Mouse (Mus musculus): Measurements from ENCODE around the gene Rnf207. TPM values are rescaled to one million over a fixed set of nuclear protein-coding genes. Genes with fewer than 3 reads are reported as not detected.

Gene Rnf207
- polyA plus RNA-seq (2015; fragmentation: Nextera tagmentation; extraction: Ambion mirVana) = 2.4 and 4.0 TPM in 2 replicates

DNA sequence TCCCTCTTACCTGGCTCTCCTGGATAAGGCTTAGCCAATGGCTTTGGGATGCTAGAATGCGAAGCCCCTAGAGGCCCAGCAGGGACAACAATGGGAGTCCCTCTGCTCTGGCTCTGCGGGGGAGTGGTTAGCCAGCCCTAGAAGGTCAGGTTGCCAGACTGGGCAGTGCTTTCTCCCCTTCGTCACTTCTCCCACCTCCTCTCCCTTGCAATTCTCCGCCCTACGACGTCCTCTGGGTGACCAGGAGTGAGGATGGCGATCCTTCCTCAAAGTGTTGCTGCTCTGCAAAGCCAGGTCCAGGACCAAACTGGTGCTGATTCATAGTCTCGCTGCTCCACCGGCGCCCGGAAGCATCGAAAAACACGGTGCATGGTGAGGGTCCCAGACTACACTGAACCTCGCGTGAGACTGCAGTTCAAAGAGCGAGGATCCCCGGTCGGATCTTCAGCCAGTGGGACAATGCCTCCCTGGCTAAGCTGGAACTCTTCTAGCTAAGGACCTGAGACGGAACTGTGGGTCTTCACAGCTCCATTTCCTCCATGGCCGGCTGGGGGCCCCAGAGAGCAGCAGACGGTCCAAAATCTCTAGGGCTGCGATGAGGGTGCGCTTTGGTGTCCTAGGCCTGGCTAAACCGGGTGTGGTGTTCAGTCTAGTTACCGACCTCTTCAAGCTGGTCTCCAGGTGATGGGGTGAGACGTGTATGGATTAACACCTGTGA, at the start of gene Rnf207:
TSS of gene Rnf207 (minus strand) at position 477 of the 718 bp plus-strand sequence.
- Histone ChIP-seq H3K27ac (ENCODE audit: low read length) (no peak within 1 kb of the TSS), H3K27me3 (replicated peaks; ENCODE audit: control insufficient read depth, insufficient read depth, low read length) (peaks cover 46% of the 10 kb centered on the region), H3K4me2 (ENCODE audit: low read length) (peak within 1 kb of the TSS; percentile 17; the same call in 1 of the 2 replicates), H3K9me3 (ENCODE audit: control insufficient read depth, low read length) (no peaks in the 10 kb centered on the region), H3K36me3 (ENCODE audit: control insufficient read depth, insufficient read depth) (no peaks in the 10 kb centered on the region), H3K4me1 (replicated peaks; ENCODE audit: control insufficient read depth, insufficient read depth, low read length) (peaks cover 8% of the 10 kb centered on the region), H3K4me3 (replicated peaks; ENCODE audit: low read length) (peak within 1 kb of the TSS; percentile 14; the same call in 1 of the 2 replicates), H3K9ac (replicated peaks; ENCODE audit: low read depth, low read length) (peak within 1 kb of the TSS; percentile 29; the same call in 1 of the 2 replicates)
- 3% methylated on average over 26 of the region's 26 CpGs for WGBS
- 0 out of 2 replicates have a peak, but pooled peaks have one; percentile 29 for ATAC-seq

DNA sequence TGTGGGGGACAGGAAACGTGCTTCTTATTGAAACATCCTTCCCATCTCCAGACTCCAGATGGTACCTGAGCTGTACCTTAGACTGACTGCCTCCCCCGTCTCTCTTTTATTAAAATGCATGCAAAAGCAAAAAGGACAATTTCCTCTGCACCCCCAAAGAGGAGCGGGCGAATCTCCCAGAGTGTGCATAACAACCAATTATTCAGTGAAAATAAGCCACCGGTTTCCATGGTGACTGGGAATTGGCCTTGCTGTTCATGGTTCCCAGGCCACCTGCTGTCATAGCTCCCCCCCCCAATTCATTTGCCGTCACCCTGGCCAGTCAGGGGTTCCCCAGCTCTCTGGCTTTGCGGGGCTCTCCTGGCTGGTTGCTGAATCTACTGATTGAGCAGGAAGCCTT, 46.4 kb upstream of the Rnf207 start:
- no peaks in the 10 kb centered on the region; the same call in 1 of the 2 replicates for H3K27me3 ChIP-seq (replicated peaks; ENCODE audit: control insufficient read depth, insufficient read depth, low read length)
- ATAC-seq = peak; percentile 41; the same call in 1 of the 2 replicates
- peak overlapping the region; percentile 30; the same call in 1 of the 2 replicates for H3K27ac ChIP-seq (ENCODE audit: low read length)

DNA sequence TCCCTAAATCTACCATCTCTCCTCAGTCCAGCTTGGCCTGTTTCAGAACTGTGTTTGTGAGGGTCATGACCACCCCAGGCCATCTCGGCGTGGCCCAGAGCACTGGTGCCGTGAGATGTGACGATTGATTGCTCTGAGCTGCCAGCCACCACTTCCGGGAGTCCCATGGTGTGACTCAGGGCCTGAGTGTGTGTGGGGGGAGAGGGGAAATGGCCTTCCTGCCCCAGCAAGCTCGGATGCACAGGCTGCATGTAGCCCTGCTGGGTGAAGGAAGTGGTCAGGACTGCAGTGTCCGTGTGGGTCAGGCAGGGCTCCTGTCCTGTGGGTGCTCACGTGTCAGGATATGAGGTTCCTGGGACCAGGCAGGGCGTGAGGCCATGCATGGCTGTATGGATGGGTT, 43.4 kb upstream of the Rnf207 start:
- Histone ChIP-seq H3K4me1 (replicated peaks; ENCODE audit: control insufficient read depth, insufficient read depth, low read length) (peaks cover 19% of the 10 kb centered on the region), H3K9me3 (ENCODE audit: control insufficient read depth, low read length) (no peaks in the 10 kb centered on the region), H3K36me3 (ENCODE audit: control insufficient read depth, insufficient read depth) (peaks cover 2% of the 10 kb centered on the region; the same call in 1 of the 2 replicates), H3K4me3 (replicated peaks; ENCODE audit: low read length) (no peak overlapping the region), H3K4me2 (ENCODE audit: low read length) (no peak overlapping the region), H3K27ac (ENCODE audit: low read length) (no peak overlapping the region), H3K27me3 (replicated peaks; ENCODE audit: control insufficient read depth, insufficient read depth, low read length) (peaks cover 2% of the 10 kb centered on the region; the same call in 1 of the 2 replicates), H3K9ac (replicated peaks; ENCODE audit: low read depth, low read length) (no peak overlapping the region)
- no peak for ATAC-seq
- 88% methylated on average over 9 of the region's 9 CpGs for WGBS

More for the DNA sequence above, 46.4 kb upstream of the Rnf207 start:
- H3K4me1 ChIP-seq (replicated peaks; ENCODE audit: control insufficient read depth, insufficient read depth, low read length) = peaks cover 19% of the 10 kb centered on the region
- peaks cover 2% of the 10 kb centered on the region; the same call in 1 of the 2 replicates for H3K36me3 ChIP-seq (ENCODE audit: control insufficient read depth, insufficient read depth)
- no peaks in the 10 kb centered on the region for H3K9me3 ChIP-seq (ENCODE audit: control insufficient read depth, low read length)
- WGBS = 19% methylated on average over 7 of the region's 7 CpGs
- no peak overlapping the region for H3K4me3 ChIP-seq (replicated peaks; ENCODE audit: low read length)
- no peak overlapping the region for H3K9ac ChIP-seq (replicated peaks; ENCODE audit: low read depth, low read length)
- no peak overlapping the region for H3K4me2 ChIP-seq (ENCODE audit: low read length)

DNA sequence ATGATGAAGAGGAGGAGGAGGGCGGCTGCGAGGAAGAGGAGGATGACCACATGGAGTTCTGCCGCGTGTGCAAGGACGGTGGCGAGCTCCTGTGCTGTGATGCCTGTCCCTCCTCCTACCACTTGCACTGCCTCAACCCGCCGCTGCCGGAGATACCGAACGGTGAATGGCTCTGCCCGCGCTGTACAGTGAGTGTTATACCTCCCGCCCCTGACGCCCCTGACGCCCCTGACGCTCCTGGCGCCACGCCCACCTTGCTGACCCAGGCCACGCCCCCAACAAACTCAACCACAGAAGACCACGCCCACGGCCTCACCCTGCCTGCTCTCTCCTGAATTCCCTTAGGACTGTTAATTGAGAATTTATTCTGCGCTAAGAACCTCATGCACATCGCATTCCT, 42.1 kb upstream of the Rnf207 start:
- ATAC-seq = peak; percentile 14; the same call in 1 of the 2 replicates
- no peak overlapping the region for H3K4me3 ChIP-seq (replicated peaks; ENCODE audit: low read length)
- peak overlapping the region; percentile 14 for H3K4me2 ChIP-seq (ENCODE audit: low read length)
- H3K9ac ChIP-seq (replicated peaks; ENCODE audit: low read depth, low read length) = 0 out of 2 replicates have a peak overlapping the region, but pooled peaks have one; percentile 11
- peaks cover 18% of the 10 kb centered on the region for H3K4me1 ChIP-seq (replicated peaks; ENCODE audit: control insufficient read depth, insufficient read depth, low read length)
- H3K36me3 ChIP-seq (ENCODE audit: control insufficient read depth, insufficient read depth) = peaks cover 2% of the 10 kb centered on the region; the same call in 1 of the 2 replicates
- H3K27ac ChIP-seq (ENCODE audit: low read length) = no peak overlapping the region
- H3K9me3 ChIP-seq (ENCODE audit: control insufficient read depth, low read length) = no peaks in the 10 kb centered on the region
- 2% methylated on average over 23 of the region's 24 CpGs for WGBS
- H3K27me3 ChIP-seq (replicated peaks; ENCODE audit: control insufficient read depth, insufficient read depth, low read length) = peaks cover 2% of the 10 kb centered on the region; the same call in 1 of the 2 replicates

DNA sequence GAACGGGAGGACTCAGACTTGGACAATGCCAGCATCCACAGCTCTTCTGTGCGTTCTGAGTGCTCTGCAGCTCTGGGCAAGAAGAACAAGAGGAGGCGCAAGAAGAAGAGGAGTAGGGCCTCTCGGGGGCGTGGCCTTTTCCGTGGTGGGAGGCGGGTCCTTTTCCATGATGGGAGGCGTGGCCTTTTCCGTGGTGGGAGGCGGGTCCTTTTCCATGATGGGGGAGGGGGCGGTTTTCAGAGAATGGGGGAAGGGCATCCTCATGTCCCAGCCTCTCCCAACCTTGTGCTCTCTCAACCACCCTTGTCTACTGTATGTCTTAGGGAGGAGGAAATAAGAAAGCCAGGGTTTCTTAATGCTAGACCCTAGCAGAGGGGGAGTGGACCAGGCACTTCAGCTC, 40.9 kb upstream of the Rnf207 start:
- 11% methylated on average over 10 of the region's 11 CpGs for WGBS
- H3K27me3 ChIP-seq (replicated peaks; ENCODE audit: control insufficient read depth, insufficient read depth, low read length) = peaks cover 2% of the 10 kb centered on the region; the same call in 1 of the 2 replicates
- H3K4me2 ChIP-seq (ENCODE audit: low read length) = no peak overlapping the region

DNA sequence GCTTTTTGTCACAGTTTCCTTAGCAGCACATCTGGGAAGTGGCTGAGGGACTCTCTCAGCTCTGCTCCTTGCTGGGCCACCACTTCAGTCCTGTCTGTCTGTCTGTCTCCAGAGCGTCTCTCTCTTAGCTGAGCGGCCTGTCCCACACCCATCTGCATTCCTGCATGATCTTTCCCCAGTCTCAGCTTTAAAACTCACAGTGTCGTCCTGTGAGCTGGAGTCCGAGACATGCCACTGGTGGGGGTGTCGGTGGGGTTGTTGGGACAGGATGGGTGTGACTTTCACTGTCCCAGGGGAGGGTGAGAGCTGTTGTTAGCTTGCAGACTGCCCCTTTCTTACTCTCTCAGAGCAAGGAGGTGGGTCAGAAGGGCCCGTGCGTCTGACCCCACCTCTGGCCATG, 36.9 kb upstream of the Rnf207 start:
- H3K36me3 ChIP-seq (ENCODE audit: control insufficient read depth, insufficient read depth) = no peaks in the 10 kb centered on the region; the same call in 1 of the 2 replicates
- no peak overlapping the region for H3K9ac ChIP-seq (replicated peaks; ENCODE audit: low read depth, low read length)
- peaks cover 14% of the 10 kb centered on the region for H3K4me1 ChIP-seq (replicated peaks; ENCODE audit: control insufficient read depth, insufficient read depth, low read length)
- H3K4me2 ChIP-seq (ENCODE audit: low read length) = no peak overlapping the region
- no peaks in the 10 kb centered on the region for H3K9me3 ChIP-seq (ENCODE audit: control insufficient read depth, low read length)
- no peak for ATAC-seq
- H3K27me3 ChIP-seq (replicated peaks; ENCODE audit: control insufficient read depth, insufficient read depth, low read length) = 0 out of 2 replicates have a peak, but pooled peaks cover 2% of the 10 kb centered on the region
- 83% methylated on average over 7 of the region's 7 CpGs for WGBS
- no peak overlapping the region for H3K27ac ChIP-seq (ENCODE audit: low read length)
- no peak overlapping the region for H3K4me3 ChIP-seq (replicated peaks; ENCODE audit: low read length)

More for the DNA sequence above, 40.9 kb upstream of the Rnf207 start:
- Histone ChIP-seq H3K36me3 (ENCODE audit: control insufficient read depth, insufficient read depth) (peaks cover 2% of the 10 kb centered on the region; the same call in 1 of the 2 replicates), H3K4me1 (replicated peaks; ENCODE audit: control insufficient read depth, insufficient read depth, low read length) (peaks cover 7% of the 10 kb centered on the region), H3K4me3 (replicated peaks; ENCODE audit: low read length) (no peak overlapping the region), H3K27ac (ENCODE audit: low read length) (no peak overlapping the region), H3K9me3 (ENCODE audit: control insufficient read depth, low read length) (no peaks in the 10 kb centered on the region), H3K9ac (replicated peaks; ENCODE audit: low read depth, low read length) (no peak overlapping the region)
- ATAC-seq = no peak

DNA sequence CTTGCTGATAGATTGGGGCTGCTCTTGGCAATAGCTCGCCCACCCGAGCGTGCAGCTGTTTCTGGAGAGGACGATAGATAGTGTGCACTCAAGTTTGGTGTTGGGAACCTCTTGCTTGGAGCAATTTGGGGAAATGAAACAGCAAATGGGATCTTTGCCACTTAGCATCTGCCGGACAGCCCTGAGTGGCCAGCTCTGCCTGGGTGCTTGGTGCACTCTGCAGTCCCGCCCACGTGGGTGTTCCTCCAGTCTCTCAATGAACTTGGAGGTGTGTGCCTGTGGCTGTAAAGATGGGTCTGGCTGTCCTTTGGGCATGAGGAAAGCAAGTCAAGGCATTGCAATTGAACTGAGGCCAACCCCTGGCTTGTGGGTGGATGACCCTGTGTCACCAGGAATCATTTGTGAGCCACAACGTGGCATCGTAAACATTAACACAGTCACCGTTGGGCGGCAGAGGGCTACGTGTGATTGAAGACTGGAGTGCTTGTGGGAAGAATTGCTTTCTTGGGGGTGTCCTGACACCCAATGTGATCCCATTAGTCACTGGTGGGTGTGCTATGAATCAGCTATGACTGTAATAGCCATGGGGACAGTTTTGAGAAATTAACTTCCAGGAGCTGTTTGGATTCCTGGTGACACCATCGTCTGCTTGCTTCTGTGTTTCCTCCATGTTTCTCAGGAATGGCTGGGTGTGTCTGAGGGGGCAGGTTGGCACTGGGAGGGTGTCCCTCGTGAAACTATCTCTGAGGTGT, 35.3 kb upstream of the Rnf207 start:
- peaks cover 27% of the 10 kb centered on the region for H3K4me1 ChIP-seq (replicated peaks; ENCODE audit: control insufficient read depth, insufficient read depth, low read length)
- H3K9me3 ChIP-seq (ENCODE audit: control insufficient read depth, low read length) = no peaks in the 10 kb centered on the region
- ATAC-seq = no peak
- no peak overlapping the region for H3K4me3 ChIP-seq (replicated peaks; ENCODE audit: low read length)
- no peaks in the 10 kb centered on the region; the same call in 1 of the 2 replicates for H3K36me3 ChIP-seq (ENCODE audit: control insufficient read depth, insufficient read depth)
- H3K9ac ChIP-seq (replicated peaks; ENCODE audit: low read depth, low read length) = no peak overlapping the region
- H3K4me2 ChIP-seq (ENCODE audit: low read length) = no peak overlapping the region
- H3K27ac ChIP-seq (ENCODE audit: low read length) = no peak overlapping the region
- WGBS = 87% methylated on average over 14 of the region's 14 CpGs
- 0 out of 2 replicates have a peak, but pooled peaks cover under 1% of the 10 kb centered on the region for H3K27me3 ChIP-seq (replicated peaks; ENCODE audit: control insufficient read depth, insufficient read depth, low read length)

DNA sequence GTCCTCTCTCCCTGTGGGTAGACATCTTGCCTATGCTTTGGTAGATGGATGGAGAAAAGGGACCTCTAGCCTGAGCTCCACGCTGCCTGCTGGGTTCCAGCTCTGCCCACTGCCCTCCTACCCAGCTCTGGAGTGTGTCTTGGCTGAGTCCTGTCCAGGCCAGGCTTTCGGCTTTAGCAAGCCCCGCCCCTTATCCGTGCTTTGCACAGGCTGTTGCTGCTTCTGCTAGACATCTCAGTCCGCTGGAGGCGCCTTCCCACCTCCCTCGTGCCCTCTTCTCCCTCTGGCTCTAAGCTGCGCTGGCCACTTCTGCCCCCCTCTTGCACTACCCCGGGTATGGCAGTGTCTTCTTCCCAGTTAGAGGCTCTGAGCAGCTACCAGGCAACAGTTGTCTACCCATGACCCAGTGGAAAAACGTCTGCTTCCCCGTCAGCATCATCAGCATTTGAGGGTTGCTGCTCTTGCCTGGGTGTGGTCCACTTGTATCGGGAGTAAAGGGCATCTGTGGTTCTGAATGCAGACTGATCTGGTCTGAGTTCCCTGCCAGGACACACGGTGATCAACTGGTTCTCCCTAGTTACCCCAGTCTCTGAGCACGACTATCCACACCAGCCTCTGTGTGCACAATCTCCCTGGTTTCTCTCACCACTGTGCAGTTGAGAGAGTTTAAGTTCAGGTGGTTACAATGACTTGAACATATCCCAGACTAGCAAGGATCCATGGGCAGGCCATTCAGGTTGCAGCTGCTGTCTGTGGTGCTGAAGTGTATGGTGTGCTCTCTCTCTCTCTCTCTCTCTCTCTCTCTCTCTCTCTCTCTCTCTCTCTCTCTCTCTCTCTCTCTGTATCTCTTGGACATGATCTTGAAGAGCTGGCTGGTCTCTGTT, 32.9 kb upstream of the Rnf207 start:
- Histone ChIP-seq H3K36me3 (ENCODE audit: control insufficient read depth, insufficient read depth) (no peaks in the 10 kb centered on the region), H3K27ac (ENCODE audit: low read length) (peak overlapping the region; percentile 83; the same call in 1 of the 2 replicates), H3K27me3 (replicated peaks; ENCODE audit: control insufficient read depth, insufficient read depth, low read length) (no peaks in the 10 kb centered on the region), H3K9ac (replicated peaks; ENCODE audit: low read depth, low read length) (no peak overlapping the region), H3K4me3 (replicated peaks; ENCODE audit: low read length) (no peak overlapping the region), H3K4me2 (ENCODE audit: low read length) (peak overlapping the region; percentile 1; the same call in 1 of the 2 replicates), H3K9me3 (ENCODE audit: control insufficient read depth, low read length) (no peaks in the 10 kb centered on the region), H3K4me1 (replicated peaks; ENCODE audit: control insufficient read depth, insufficient read depth, low read length) (peaks cover 31% of the 10 kb centered on the region)
- peak; percentile 26; the same call in 1 of the 2 replicates for ATAC-seq
- WGBS = 12% methylated on average over 14 of the region's 14 CpGs
